Mouse (Mus musculus): Measurements from ENCODE around the gene Flad1.

The Flad1 gene

DNA sequence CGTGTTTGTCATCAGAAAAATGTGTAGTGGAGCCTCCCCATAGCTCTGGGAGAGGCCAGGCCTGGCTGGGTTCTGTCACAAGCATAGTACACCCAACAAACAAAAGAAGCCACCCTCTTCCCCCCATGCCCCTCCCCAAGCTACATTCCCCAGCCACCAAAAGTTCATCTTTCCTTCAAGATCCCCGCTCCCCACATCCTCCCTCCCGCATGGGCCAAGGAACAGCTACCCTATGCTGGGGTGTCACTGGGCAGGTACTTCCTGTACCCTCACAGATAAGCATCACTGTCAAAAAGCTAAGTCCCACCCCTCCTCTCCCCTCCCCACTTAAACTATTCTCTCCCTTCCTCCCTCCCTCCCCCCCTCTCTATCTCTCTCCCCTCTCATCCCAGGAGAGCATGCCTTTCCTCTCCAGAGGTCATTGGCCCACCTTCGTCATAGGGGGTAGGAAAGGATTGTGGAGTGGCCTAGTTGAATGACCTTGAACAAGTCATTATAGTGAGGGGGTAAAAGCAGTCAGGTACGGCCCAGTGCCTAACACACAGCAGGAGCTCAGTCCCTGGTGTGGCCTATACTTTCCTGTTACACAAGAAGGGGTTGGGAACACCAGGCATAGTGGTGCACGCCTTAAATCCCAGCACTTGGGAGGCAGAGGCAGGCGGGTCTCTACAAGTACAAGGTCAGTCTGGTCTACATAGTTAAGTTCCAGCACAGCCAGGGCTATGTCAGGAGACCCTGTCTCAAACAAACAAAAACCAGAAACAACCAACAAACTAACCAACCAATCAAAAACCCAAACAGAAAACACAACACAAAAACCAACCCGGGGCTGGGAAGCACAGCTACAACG is 29.4 kb downstream of the Flad1 start:
- DNase-seq, result no peak

DNA sequence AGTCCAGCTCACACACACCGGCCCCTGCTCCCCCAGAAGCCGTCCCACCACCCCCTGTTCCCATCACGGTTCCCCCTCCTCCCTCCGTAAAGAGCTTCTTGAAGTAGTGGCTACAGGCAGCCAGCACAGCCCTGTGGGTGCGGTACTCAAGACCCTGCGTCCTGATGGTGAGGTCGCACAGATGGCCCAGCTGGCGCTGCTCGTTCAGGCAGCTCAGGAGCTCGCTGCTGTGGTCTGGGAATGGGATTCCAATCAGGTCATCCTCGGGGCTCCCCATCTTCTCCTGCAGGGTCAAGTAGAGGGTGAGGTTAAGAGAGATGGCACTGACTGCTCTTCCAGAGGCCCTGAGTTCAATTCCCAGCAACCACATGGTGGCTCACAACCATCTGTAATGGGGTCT is 30.4 kb downstream of the Flad1 start:
- DNase-seq, result no peak

DNA sequence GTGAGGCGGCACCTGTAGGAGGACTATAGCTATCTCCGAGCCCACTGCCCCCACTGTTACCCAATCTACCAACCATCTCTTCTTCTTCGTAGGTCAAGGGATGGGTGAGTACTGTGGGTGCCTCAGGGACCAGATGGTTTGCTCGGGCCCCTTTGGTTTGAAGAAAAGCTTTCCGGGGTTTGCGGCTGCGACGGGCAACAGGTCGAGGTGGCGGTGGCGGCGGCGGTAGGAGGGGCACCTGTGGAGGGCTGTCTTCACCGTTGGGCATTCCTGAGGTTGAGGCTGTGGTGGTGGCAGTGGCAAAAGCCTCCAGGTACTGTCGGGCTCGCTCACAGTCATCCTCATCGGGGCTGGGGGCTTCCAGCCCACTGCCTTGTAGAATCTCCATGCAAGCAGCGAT is 31.0 kb downstream of the Flad1 start:
- DNase-seq, result no peak

DNA sequence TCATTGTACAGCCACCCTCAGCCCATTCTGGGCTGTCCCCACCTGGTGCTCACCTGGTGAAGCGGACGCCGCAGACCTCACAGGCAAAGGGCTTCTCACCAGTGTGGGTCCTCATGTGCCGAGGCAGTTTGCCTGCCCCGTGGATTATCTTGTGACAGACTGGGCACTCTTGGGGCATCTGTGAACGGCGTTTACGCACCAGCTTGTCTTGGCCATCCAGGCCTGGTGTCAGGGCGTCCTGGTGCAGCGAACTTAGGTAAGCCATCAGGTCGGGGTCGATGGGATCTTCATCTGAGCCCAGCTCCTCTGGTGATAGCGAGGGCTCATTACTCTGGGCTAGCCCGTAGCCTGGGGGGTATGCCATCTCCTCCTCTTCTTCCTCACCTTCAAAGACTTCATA is 31.4 kb downstream of the Flad1 start:
- DNase-seq, result no peak

DNA sequence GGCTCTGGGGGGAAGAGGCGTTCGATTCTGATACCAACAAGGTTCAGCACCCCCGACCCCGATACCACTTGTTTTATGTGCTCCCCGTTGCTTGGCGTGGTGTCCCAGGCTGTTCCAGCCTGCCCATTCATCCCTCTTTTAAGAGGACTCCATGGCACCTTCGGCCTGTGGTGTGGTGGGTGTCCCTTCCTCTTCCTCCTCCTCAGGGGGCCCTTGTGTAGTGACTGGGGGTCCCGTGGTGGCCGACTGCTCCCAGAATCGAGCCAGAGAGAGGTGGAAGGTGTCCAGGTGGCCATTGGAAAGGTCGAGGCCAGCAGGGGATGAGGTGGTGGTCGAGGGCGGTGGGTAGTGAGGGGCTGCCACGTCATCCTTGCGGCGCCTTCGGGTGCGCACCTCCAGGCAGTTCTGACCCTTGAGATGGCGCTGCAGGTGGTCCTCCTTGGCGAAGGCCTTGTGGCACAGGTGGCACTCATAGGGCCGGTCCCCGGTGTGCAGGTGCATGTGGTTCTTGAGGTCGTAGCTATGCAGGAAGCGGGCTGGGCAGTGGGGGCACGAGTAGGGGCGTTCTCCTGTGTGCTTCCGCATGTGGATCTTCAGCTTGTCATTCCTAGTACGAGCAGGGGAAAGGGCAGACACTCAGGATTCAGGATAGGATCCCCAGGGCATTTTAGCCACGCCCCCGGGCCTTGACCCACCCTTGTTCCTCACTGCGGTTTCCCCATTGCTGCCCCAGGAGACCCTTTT is 32.1 kb downstream of the Flad1 start:
- DNase-seq, result no peak

DNA sequence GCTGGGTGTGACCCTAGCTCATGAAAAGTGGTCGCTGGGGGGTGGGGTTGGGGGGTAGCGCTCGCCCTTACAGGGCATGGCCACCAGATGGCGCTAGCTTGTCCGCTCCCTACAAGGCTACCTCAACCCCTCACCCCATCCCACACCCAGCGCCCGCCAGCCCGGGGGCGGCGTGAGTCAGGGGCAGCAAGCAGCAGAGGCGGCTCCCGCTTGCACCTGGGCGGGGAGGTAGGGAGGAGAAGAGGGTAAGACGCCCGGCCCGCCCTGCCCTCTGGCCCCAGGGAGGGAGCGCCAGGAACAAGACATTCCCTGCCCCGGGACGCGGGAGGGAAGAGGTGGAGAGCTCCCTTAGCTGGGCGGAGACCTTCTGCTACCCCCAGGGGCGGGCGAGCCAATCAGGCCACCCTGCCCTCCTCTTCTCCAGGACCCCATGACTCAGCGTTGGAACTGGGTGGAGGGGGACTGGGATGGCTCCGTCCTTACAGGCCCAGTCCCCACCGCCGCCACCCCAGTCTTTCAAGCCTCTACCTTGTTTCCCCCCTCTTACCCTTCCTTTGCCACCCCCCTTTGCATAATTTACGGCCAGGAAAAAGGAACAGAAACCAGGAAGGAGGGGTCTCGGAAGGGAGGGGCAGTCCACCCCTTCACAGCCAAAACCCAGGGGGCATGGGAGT is 33.1 kb downstream of the Flad1 start:
- peak; percentile 57 for DNase-seq

DNA sequence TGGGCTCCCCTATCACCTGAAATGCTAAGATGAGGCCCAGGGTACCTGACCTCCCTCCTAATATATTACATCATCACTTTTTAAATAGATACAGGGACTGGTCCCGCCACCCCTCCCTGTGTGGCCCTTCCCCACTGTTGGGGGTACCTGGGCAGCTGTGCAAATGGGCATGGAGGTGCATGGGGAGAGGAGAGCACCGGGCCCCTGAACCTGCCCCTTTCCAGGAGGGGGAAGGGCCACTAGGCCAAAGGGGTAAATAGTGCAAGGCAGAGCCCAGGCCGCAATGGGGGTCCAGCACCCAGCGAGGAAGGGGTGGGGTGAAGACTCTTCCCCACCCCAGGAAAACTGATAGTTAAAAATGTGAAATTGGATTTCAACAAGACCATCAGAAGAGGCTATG is 33.8 kb downstream of the Flad1 start:
- no peak for DNase-seq

DNA sequence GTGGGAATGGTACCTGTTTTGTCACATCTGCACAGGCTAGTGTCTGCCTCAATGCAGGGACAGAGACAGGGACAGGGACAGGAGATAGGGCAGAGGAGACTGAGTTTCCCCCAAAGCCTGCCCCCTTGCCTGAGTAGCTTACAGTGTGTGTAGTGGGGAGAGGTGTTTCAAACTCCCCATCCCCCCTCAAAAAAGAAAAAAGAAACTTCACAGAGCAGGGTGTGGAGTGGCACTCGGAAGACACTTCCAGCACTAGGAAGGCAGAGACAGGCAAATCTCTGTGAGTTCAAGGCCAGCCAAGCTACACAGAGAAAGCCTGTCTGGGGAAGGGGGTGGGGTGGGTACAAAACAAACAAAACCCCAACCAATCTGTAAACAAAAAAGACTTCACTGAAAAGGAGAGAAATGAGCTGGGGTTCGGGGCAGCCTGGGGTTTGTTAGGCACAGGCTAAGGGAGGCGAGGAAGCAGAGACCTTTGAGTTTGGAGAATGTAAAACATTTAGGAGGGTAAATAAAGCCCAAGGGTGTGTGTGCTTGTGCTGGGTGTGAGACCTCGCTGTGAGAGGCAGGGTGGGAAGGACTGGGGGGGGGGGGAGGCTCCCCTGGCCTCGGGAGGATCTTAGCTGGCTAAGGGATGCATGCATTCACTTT is 38.0 kb downstream of the Flad1 start:
- DNase-seq, result no peak

DNA sequence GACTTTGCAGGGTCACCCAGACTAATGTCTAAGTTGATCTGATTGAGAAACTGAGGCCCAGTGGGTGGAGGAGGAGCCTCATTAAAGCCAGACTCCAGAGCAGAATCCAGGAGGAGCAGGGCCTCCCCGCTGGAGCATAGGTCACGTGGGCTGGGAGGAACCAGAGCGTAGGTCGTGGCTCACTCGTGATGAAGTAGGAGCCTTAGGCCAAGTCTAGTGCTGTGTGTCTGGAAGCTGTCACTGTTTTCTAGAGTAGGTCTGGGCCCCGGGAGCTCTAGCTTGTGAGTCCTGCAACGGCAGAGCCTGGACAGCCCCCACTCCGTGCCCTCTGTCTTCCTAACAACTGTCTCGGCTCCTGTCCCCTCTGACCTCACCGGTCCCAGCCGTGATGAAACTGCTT is 44.3 kb downstream of the Flad1 start:
- no peak for DNase-seq

DNA sequence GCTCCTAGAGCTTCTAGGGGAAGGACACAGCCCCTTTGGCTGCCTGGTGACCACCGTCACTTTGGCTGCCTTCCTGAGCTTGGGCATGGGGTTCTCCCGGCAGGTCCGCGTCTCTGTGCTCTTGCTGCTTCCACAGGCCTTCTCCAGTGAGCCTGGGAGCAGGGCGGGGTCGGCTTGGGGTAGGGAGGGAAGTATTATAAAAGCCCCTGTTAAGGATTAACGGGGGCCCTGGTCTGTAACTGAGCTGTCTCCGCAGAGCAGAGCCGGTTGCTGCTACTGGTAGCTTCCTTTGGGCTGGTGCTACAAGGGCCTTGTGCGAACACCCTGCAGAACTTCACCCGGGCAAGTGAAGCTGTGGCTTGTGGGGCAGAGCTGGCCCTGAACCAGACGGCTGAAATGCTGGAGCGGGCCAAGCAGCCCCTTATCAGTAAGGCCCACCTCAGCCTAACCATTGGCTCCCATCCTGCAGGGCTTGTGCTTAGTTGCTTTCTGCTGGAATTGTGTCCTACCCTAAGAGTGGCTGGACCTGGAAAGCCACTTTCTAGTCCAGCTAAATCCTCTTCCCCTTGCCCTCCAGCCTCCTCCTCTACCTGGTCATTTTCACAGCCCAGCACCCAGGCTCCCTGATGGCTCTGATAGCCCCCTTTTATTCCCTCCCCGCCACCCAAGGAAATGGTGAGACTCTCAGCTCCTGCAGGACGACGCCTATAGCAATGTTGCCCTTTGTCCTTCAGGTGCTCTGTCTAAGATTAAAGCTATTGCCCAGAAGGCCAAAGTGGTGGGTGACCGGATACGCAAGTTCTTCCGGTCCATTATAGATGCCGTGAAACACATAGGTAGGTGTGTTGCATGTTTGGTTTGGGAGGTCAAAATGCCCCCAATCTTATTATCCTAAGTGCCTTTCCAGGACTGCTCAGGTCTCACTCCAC is 45.9 kb downstream of the Flad1 start:
- DNase-seq, result no peak

DNA sequence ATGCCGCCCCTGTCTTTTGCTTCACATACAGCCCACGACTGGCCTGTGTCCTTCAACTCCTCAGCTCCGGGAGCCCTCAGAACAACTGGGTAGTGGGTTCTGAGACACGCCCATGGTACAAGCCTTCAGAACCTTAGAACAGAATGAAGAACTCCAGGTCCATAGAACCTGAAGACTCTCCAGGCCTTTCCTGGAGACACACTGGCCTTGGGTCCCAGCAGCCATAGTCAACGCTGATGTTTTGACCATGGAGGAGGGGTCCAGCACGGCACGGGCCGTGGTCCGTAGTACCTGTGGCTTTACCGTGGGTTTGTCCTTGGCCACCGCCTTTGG is 46.6 kb downstream of the Flad1 start, which contains the start of gene Dcst1:
TSS of gene Dcst1 (minus strand) at position 101 of the 333 bp plus-strand sequence.
- DNase-seq, result no peak

DNA sequence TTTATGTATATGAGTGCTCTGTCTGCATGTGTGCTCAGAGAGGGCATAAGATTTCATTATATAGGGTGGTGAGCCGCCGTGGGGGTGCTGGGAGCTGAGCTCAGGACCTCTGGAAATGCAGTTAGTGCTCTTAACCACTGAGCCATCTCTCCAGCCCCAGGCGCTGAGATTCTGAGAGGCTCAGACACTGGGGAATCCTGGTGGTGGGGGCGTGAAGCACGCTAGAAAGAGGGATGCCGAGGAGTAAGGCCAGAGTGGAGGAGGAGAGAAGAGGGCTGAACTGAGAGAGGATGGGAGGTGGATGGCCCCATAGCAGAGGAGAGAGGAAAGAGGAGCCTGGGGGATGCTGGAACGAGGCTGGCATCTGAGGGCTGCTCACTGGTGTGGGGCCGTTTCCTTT is 47.0 kb downstream of the Flad1 start:
- DNase-seq, result no peak

DNA sequence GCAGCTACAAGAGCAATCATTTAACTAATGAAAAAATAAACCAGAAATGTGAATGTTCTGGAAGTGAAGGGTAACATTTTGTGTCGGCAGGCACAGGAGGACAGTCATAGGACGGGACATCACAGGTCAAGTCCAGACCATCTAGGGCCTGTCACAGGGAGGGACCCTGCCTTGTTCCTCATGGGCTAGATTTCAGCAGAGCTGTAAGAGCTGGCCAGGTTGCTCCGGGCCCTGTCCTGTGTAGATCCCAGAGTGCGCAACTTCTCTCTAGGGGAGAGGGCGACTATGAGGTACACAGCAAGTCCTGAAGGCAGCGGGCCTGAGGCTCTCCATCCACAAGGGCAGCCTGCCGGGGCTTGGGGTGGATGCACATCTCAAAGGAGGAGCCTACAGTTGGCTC is 50.0 kb downstream of the Flad1 start, which contains the start of gene Dcst2:
TSS of gene Dcst2 (plus strand) at position 301 of the 400 bp plus-strand sequence.
- no peak for DNase-seq

DNA sequence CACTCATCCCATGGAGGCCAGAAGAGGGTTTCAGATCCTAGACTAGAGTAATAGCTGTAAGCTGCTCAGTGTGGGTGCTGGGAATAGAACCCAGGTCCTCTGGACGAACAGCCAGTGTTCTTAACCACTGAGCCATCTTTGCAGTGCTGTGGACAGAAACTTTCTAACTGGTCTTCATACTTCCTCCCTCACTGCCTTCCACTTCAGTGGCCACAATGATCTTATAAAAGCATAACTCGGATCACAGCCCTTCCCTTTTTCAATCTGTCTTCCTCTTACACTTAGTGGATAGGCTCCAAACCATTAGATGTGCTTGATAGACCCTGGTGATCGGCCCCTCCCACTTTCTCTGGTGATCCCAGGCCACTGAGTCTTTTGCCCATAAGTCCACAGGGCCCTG is 51.4 kb downstream of the Flad1 start:
- no peak for DNase-seq

DNA sequence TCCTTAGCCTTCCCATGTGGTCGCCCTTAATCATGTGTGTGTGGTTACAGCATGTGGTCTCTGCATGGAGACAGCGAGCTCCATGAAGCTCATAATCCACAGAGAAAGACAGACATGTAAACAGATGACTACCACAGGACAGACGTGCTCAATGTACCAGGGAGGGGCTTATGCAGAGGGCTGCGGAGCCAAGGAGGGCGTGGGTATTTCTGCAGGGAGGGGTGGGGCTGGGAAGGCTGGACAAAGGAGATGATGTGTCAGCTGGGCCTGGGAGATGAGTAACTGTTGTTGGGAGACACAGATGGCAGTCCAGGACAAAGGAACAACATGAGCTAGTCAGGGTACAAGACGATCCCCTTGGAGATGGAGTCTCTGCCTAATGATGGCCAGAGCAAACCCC is 52.0 kb downstream of the Flad1 start:
- no peak for DNase-seq

DNA sequence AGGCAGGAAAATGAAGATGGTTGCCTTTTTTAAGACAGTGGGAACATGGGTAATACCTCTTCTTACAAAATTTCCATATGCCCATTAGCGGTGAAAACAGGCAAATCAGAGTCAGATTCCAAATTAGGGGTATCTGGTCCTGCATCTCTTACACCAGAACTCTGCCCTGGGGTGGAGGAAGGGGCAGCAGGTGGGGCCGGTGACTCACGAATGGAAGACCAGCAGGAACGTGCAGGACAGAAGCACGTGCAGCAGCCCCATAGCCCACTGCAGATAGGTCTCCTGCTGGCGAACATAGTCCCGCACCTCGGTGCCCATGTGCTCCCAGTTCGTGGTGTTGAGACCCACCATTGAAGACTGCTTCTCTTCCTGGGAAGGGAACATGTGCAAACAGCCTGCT is 55.6 kb downstream of the Flad1 start:
- no peak for DNase-seq

DNA sequence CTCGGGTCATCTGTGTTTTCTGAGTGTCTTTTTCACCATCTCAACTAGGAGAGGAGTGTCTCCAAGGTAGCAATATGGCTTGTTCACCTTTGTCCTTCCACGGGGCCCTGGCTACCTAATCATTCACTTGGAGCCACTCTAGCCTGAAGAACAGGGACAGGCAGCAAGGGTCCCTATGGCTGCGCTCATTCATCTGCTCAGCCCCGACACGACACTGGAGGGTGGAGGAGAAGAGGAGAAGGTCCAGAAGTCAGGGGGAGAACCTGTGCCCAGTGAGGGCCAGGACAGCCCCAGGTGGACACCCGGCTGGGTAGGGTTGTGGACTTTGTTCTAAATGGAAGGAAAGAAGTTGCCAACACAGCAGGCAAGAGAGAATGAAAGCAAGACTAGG is 56.2 kb downstream of the Flad1 start:
- DNase-seq, result no peak

DNA sequence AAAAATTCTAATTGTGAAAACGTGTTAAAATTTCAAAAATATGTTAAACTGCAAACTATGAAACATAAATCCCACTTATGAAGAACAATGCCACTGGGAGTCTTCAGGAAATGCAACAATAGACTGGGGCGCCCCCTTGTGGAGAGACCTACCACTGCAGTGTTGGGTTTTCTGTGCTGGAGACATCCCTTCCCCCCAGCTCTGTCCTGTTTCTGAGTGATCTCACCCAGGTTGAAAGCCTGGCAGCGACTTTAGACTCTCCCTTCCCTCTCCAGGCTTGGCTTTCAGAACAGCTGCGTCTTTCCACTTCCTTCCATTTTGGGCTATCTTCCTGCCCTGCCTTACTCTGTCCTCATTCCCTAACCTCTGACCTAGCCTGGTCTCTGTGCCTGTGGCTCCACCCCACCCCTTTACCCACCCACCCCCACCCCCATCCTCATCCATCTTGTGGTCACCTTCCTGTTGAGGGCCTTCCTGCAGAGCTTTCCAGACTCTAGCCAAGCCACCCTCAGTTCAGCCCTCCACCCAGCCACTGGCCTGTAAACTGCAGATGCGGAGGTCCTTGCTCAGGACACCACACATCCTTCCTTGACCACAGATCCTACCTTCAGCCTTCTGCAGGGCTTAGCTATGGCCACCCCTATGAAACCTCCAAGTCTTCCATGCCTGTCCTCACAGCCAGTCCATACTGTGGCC is 56.7 kb downstream of the Flad1 start:
- DNase-seq, result peak; percentile 90 to 92

DNA sequence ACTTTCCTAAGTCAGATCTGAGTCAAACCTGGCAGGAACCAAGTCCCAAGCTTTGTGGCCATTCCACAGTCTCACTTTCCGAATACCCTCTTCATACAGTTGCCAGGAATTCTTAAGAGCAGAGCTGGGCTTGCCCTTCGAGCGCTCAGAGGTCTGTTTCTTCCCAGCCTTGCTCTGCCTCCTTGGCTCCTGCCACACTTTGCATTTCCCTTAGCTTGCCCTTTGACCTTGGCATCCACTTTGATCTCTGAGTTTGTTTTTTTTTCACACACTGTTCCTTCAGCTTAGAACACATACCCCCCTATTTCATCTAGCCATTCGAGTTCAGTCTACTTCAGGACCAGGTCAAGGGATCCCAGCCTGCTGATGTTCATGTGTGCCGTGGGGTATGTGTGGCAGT is 60.4 kb downstream of the Flad1 start:
- DNase-seq, result no peak

All from cerebellum, postnatal 36 days (tissue).